Mouse (Mus musculus): Measurements from ENCODE around the gene Gm20671. TPM values are rescaled to one million over a fixed set of nuclear protein-coding genes. Genes with fewer than 3 reads are reported as not detected.
"Not testable (repeated sequence)": the region's sequence is repeated elsewhere in the genome, so short reads cannot be mapped to it uniquely, and the experiment has no call there.

Gm20671 gene
- total RNA-seq, 2 experiments from 2014 or later: not detected

GRCm38 (mm10) chr5:32786454-32786853, 40.5 kb downstream of the Gm20671 start:
- DNase-seq (ENCODE audit: low spot score in 2 of 2): not testable (repeated sequence)

GRCm38 (mm10) chr5:32785313-32785915, 41.5 kb downstream of the Gm20671 start, which contains the start of gene Pisd:
Gene Pisd, minus strand, starts transcription at chr5:32785646.
- peak; percentile 90 to 93 for DNase-seq (ENCODE audit: low spot score in 2 of 2)

GRCm38 (mm10) chr5:32784726-32785125, 42.2 kb downstream of the Gm20671 start:
- no peak for DNase-seq (ENCODE audit: low spot score in 2 of 2)

- DNase-seq (ENCODE audit: low spot score in 2 of 2): no peak
These were observed 45.3 kb downstream of the Gm20671 start for GRCm38 (mm10) chr5:32781596-32781995.

- DNase-seq (ENCODE audit: low spot score in 2 of 2): no peak
These were observed 48.7 kb downstream of the Gm20671 start for GRCm38 (mm10) chr5:32778168-32778567.

GRCm38 (mm10) chr5:32772361-32772760, 54.5 kb downstream of the Gm20671 start:
- no peak for DNase-seq (ENCODE audit: low spot score in 2 of 2)

GRCm38 (mm10) chr5:32767636-32768373, 59.1 kb downstream of the Gm20671 start:
- DNase-seq (ENCODE audit: low spot score in 2 of 2): no peak

GRCm38 (mm10) chr5:32767004-32767403, 59.9 kb downstream of the Gm20671 start:
- no peak for DNase-seq (ENCODE audit: low spot score in 2 of 2)

GRCm38 (mm10) chr5:32761566-32762140, 65.3 kb downstream of the Gm20671 start:
- no peak for DNase-seq (ENCODE audit: low spot score in 2 of 2)

- no peak for DNase-seq (ENCODE audit: low spot score in 2 of 2)
These were observed 66.1 kb downstream of the Gm20671 start for GRCm38 (mm10) chr5:32760787-32761186.

GRCm38 (mm10) chr5:32760352-32760751, 66.6 kb downstream of the Gm20671 start:
- not testable (repeated sequence) for DNase-seq (ENCODE audit: low spot score in 2 of 2)

- no peak for DNase-seq (ENCODE audit: low spot score in 2 of 2)
These were observed 67.2 kb downstream of the Gm20671 start for GRCm38 (mm10) chr5:32759662-32760061.

- no peak for DNase-seq (ENCODE audit: low spot score in 2 of 2)
These were observed 70.8 kb downstream of the Gm20671 start for GRCm38 (mm10) chr5:32756141-32756540.

- DNase-seq (ENCODE audit: low spot score in 2 of 2): no peak
These were observed 75.2 kb downstream of the Gm20671 start for GRCm38 (mm10) chr5:32751736-32752135.

- DNase-seq (ENCODE audit: low spot score in 2 of 2): no peak
These were observed 78.0 kb downstream of the Gm20671 start for GRCm38 (mm10) chr5:32748936-32749335.

GRCm38 (mm10) chr5:32747650-32748375, 79.1 kb downstream of the Gm20671 start:
- peak; percentile 37 to 52 for DNase-seq (ENCODE audit: low spot score in 2 of 2)

- DNase-seq (ENCODE audit: low spot score in 2 of 2): peak; percentile 56 to 61
These were observed 80.9 kb downstream of the Gm20671 start for GRCm38 (mm10) chr5:32745705-32746655.

GRCm38 (mm10) chr5:32742149-32742548, 84.8 kb downstream of the Gm20671 start:
- DNase-seq (ENCODE audit: low spot score in 2 of 2): no peak

- DNase-seq (ENCODE audit: low spot score in 2 of 2): not testable (repeated sequence)
These were observed 85.5 kb downstream of the Gm20671 start for GRCm38 (mm10) chr5:32741377-32741776.

GRCm38 (mm10) chr5:32740850-32741249, 86.1 kb downstream of the Gm20671 start:
- DNase-seq (ENCODE audit: low spot score in 2 of 2): not testable (repeated sequence)
